Mouse (Mus musculus) forebrain, embryonic 14.5 days (tissue): ENCODE measurements around the gene Ntn1. TPM values are rescaled to one million over a fixed set of nuclear protein-coding genes. Genes with fewer than 3 reads are reported as not detected.

Experiments used
- ATAC-seq: fragments of 200-750 bp; cut with Nextera tagmentation; 2 replicates; pipeline ENCODE4 v1.8.0; 2017; ENCODE audit warnings: mild to moderate bottlenecking, moderate library complexity
- DNase-seq: peaks from one replicate; pipeline ENCODE4 v3.0.0-alpha.2; 2015; ENCODE audit warnings: low spot score
- H3K27ac ChIP-seq: fragments of 300-500 bp; sonication (generic); 2 replicates; pipeline ENCODE4 v1.5.1; 2014; ENCODE audit warnings: low read depth, mild to moderate bottlenecking, control low read depth, low read length, moderate library complexity
- H3K27me3 ChIP-seq: fragments of 300-500 bp; sonication (generic); replicated peaks from 2 replicates; pipeline ENCODE4 v1.6.1; 2014; ENCODE audit warnings: low read length, control low read depth, mixed read lengths; ENCODE audit not compliant: control insufficient read depth, insufficient read depth
- H3K36me3 ChIP-seq: fragments of 300-500 bp; sonication (generic); 2 replicates; pipeline ENCODE4 v1.6.1; 2014; ENCODE audit warnings: low read length, control low read depth; ENCODE audit not compliant: control insufficient read depth, insufficient read depth
- H3K4me1 ChIP-seq: fragments of 300-500 bp; sonication (generic); 2 replicates; pipeline ENCODE4 v1.6.1; 2014; ENCODE audit warnings: antibody characterized with exemption, low read length, control low read depth; ENCODE audit not compliant: control insufficient read depth, insufficient read depth
- H3K4me2 ChIP-seq: fragments of 300-500 bp; sonication (generic); 2 replicates; pipeline ENCODE4 v1.6.1; 2014; ENCODE audit warnings: mild to moderate bottlenecking, control low read depth, low read length
- H3K4me3 ChIP-seq: fragments of 300-500 bp; sonication (generic); 2 replicates; pipeline ENCODE4 v1.5.1; 2014; ENCODE audit warnings: low read depth, low read length, control low read depth
- H3K9ac ChIP-seq: fragments of 300-500 bp; sonication (generic); 2 replicates; pipeline ENCODE4 v1.6.1; 2014; ENCODE audit warnings: mild to moderate bottlenecking, low read length, control low read depth, moderate library complexity
- H3K9me3 ChIP-seq: fragments of 300-500 bp; sonication (generic); replicated peaks from 2 replicates; pipeline ENCODE4 v1.6.1; 2016; ENCODE audit warnings: low read length, control low read depth, mixed read lengths; ENCODE audit not compliant: control insufficient read depth
- WGBS: fragments of 180-500 bp; shearing (Covaris S2); extraction: QIAGEN DNeasy Blood & Tissue Kit; methylation state at CpG from one replicate; pipeline ENCODE4 v1.1.7; 2014; 5-methylcytosine and 5-hydroxymethylcytosine counted together
- polyA plus RNA-seq: library from polyadenylated mRNA; unstranded; fragments of >200 nt; fragmentation: Nextera tagmentation; extraction: Ambion mirVana; gene quantifications from 2 replicates; pipeline ENCODE4 v1.2.1, GENCODE M21; 2014

Ntn1 gene
- polyA plus RNA-seq, 1 experiment from 2014 or later: 3.5 TPM

GRCm38 (mm10) chr11:68200500-68200899 is 200.1 kb downstream of the Ntn1 start:
- Histone ChIP-seq H3K4me2 (no peak overlapping the region), H3K36me3 (no peaks in the 10 kb centered on the region), H3K27ac (no peak overlapping the region), H3K9ac (no peak overlapping the region), H3K27me3 (no peaks in the 10 kb centered on the region), H3K4me3 (no peak overlapping the region), H3K4me1 (peaks cover 9% of the 10 kb centered on the region), H3K9me3 (no peaks in the 10 kb centered on the region)
- DNase-seq: no peak
- 85% methylated on average over 4 of the region's 4 CpGs for WGBS
- ATAC-seq: no peak

- ATAC-seq (no peak), DNase-seq (no peak)
- H3K4me3 ChIP-seq: no peak overlapping the region
- H3K36me3 ChIP-seq: no peaks in the 10 kb centered on the region
- peaks cover 9% of the 10 kb centered on the region for H3K4me1 ChIP-seq
- no peaks in the 10 kb centered on the region for H3K9me3 ChIP-seq
- H3K27me3 ChIP-seq: no peaks in the 10 kb centered on the region
- no peak overlapping the region for H3K27ac ChIP-seq
- no peak overlapping the region for H3K9ac ChIP-seq
- 40% methylated on average over 10 of the region's 10 CpGs for WGBS
- no peak overlapping the region for H3K4me2 ChIP-seq
Observed at GRCm38 (mm10) chr11:68199801-68200423, 200.7 kb downstream of the Ntn1 start.

- peaks cover 9% of the 10 kb centered on the region for H3K4me1 ChIP-seq
- no peaks in the 10 kb centered on the region for H3K9me3 ChIP-seq
- no peaks in the 10 kb centered on the region for H3K27me3 ChIP-seq
- no peak overlapping the region for H3K9ac ChIP-seq
- H3K36me3 ChIP-seq: no peaks in the 10 kb centered on the region
- no peak for ATAC-seq
- no peak overlapping the region for H3K4me2 ChIP-seq
- H3K4me3 ChIP-seq: no peak overlapping the region
- WGBS: 75% methylated on average over 8 of the region's 8 CpGs
- no peak overlapping the region for H3K27ac ChIP-seq
- DNase-seq: no peak
Observed at GRCm38 (mm10) chr11:68199103-68199502, 201.5 kb downstream of the Ntn1 start.

- Histone ChIP-seq H3K27me3 (no peaks in the 10 kb centered on the region), H3K36me3 (no peaks in the 10 kb centered on the region), H3K4me2 (no peak overlapping the region), H3K27ac (no peak overlapping the region), H3K4me1 (peaks cover 9% of the 10 kb centered on the region), H3K4me3 (no peak overlapping the region), H3K9ac (no peak overlapping the region), H3K9me3 (no peaks in the 10 kb centered on the region)
- no peak for DNase-seq
- no peak for ATAC-seq
- WGBS: 62% methylated on average over 10 of the region's 10 CpGs
Observed at GRCm38 (mm10) chr11:68198696-68199095, 201.9 kb downstream of the Ntn1 start.

GRCm38 (mm10) chr11:68197471-68197870 is 203.2 kb downstream of the Ntn1 start:
- WGBS: 94% methylated on average over 11 of the region's 11 CpGs
- Histone ChIP-seq H3K4me2 (no peak overlapping the region), H3K9me3 (no peaks in the 10 kb centered on the region), H3K27me3 (no peaks in the 10 kb centered on the region), H3K9ac (no peak overlapping the region), H3K27ac (no peak overlapping the region), H3K4me3 (no peak overlapping the region), H3K36me3 (no peaks in the 10 kb centered on the region), H3K4me1 (peaks cover 9% of the 10 kb centered on the region)
- ATAC-seq (no peak), DNase-seq (no peak)

GRCm38 (mm10) chr11:68196566-68196965 is 204.1 kb downstream of the Ntn1 start:
- Histone ChIP-seq H3K4me1 (peaks cover 9% of the 10 kb centered on the region), H3K27me3 (no peaks in the 10 kb centered on the region), H3K9me3 (no peaks in the 10 kb centered on the region), H3K4me3 (no peak overlapping the region), H3K9ac (no peak overlapping the region), H3K4me2 (no peak overlapping the region), H3K36me3 (no peaks in the 10 kb centered on the region), H3K27ac (no peak overlapping the region)
- 71% methylated on average over 6 of the region's 6 CpGs for WGBS
- no peak for DNase-seq
- ATAC-seq: no peak

GRCm38 (mm10) chr11:68195693-68196176 is 204.9 kb downstream of the Ntn1 start:
- no peak for ATAC-seq
- Histone ChIP-seq H3K4me3 (no peak overlapping the region), H3K9ac (no peak overlapping the region), H3K4me1 (peaks cover 9% of the 10 kb centered on the region), H3K27me3 (no peaks in the 10 kb centered on the region), H3K4me2 (no peak overlapping the region), H3K27ac (no peak overlapping the region), H3K36me3 (no peaks in the 10 kb centered on the region), H3K9me3 (no peaks in the 10 kb centered on the region)
- 61% methylated on average over 10 of the region's 10 CpGs for WGBS
- no peak for DNase-seq

- H3K9ac ChIP-seq: no peak overlapping the region
- H3K9me3 ChIP-seq: no peaks in the 10 kb centered on the region
- no peaks in the 10 kb centered on the region for H3K36me3 ChIP-seq
- WGBS: 75% methylated on average over 6 of the region's 6 CpGs
- ATAC-seq (no peak), DNase-seq (no peak)
- H3K27ac ChIP-seq: no peak overlapping the region
- no peak overlapping the region for H3K4me2 ChIP-seq
- H3K27me3 ChIP-seq: no peaks in the 10 kb centered on the region
- H3K4me3 ChIP-seq: no peak overlapping the region
- peaks cover 9% of the 10 kb centered on the region for H3K4me1 ChIP-seq
Observed at GRCm38 (mm10) chr11:68195168-68195567, 205.5 kb downstream of the Ntn1 start.

- Histone ChIP-seq H3K4me2 (no peak overlapping the region), H3K4me3 (no peak overlapping the region), H3K4me1 (peaks cover 3% of the 10 kb centered on the region), H3K9ac (no peak overlapping the region), H3K9me3 (no peaks in the 10 kb centered on the region), H3K27me3 (no peaks in the 10 kb centered on the region), H3K36me3 (no peaks in the 10 kb centered on the region), H3K27ac (no peak overlapping the region)
- ATAC-seq: no peak
- WGBS: 85% methylated on average over 5 of the region's 5 CpGs
- no peak for DNase-seq
Observed at GRCm38 (mm10) chr11:68190849-68191248, 209.8 kb downstream of the Ntn1 start.
